ENCODE assay signal across 26 mouse cellular contexts in the genomic region with DNA sequence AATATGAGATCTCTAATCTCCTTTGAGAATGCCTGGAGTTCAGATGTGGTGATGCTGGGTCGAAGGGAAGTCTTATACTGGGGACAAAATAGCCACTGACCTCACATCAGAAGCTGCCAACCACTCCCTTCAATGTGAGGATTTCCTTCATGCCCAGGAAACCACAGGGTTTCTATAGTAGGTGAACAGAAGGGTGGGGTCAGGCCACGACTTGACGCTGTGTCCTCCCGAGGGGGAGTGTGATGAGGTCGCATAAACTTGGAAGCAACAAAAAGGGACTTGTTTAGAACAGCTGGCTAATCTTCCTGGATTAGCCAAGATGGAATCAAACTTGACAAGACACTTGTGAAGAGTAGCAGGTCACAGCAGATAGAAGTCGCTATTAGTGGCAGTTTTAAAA.
DNase-seq lines count a peak whose midpoint lies in the region; ATAC-seq and TF ChIP-seq lines count a peak whose summit lies in the region.
"Had no signal": no experiment of that assay in that cellular context is flagged by ENCODE, and none has a peak within 500 bp of the region (broad histone marks: within the 10 kb centered on the region; RNA-seq: fewer than 3 reads in every experiment).

No protein-coding gene starts in this region.

- no peaks in the 10 kb centered on the region for H3K27me3 ChIP-seq in intestine, embryonic 15.5 days (replicated peaks)
- no peaks in the 10 kb centered on the region for H3K27me3 ChIP-seq in intestine, postnatal 0 days (replicated peaks; ENCODE audit: control insufficient read depth, insufficient read depth, low read length)
- H3K27me3 ChIP-seq in embryonic facial prominence, embryonic 15.5 days: no peaks in the 10 kb centered on the region
- H3K27me3 ChIP-seq: forebrain, embryonic 12.5 days; kidney, embryonic 15.5 days; liver, embryonic 15.5 days had no signal

- H3K36me3 ChIP-seq in intestine, embryonic 15.5 days: no peaks in the 10 kb centered on the region
- H3K36me3 ChIP-seq in intestine, postnatal 0 days (ENCODE audit: control insufficient read depth, insufficient read depth): no peaks in the 10 kb centered on the region
- no peaks in the 10 kb centered on the region for H3K36me3 ChIP-seq in embryonic facial prominence, embryonic 15.5 days
- H3K36me3 ChIP-seq: forebrain, embryonic 12.5 days; kidney, embryonic 15.5 days; liver, embryonic 15.5 days; midbrain, embryonic 10.5 days had no signal

- H3K9me3 ChIP-seq in intestine, embryonic 15.5 days: no peaks in the 10 kb centered on the region
- H3K9me3 ChIP-seq in intestine, postnatal 0 days (ENCODE audit: control insufficient read depth): no peaks in the 10 kb centered on the region
- H3K9me3 ChIP-seq in embryonic facial prominence, embryonic 15.5 days (replicated peaks): no peaks in the 10 kb centered on the region
- H3K9me3 ChIP-seq: forebrain, embryonic 12.5 days; kidney, embryonic 15.5 days; liver, embryonic 15.5 days; midbrain, embryonic 10.5 days had no signal

- H3K27ac ChIP-seq in intestine, embryonic 15.5 days: no peak overlapping the region
- no peak overlapping the region for H3K27ac ChIP-seq in intestine, postnatal 0 days (ENCODE audit: low read depth, low read length)
- no peak overlapping the region for H3K27ac ChIP-seq in embryonic facial prominence, embryonic 15.5 days (replicated peaks)
- H3K27ac ChIP-seq: forebrain, embryonic 12.5 days; hindbrain, embryonic 14.5 days; kidney, embryonic 15.5 days; liver, embryonic 15.5 days; macrophage; midbrain, embryonic 10.5 days had no signal

- H3K4me2 ChIP-seq in intestine, embryonic 15.5 days (replicated peaks): no peak overlapping the region
- no peak overlapping the region for H3K4me2 ChIP-seq in intestine, postnatal 0 days (replicated peaks; ENCODE audit: low read depth)
- no peak overlapping the region for H3K4me2 ChIP-seq in embryonic facial prominence, embryonic 15.5 days (replicated peaks)
- H3K4me2 ChIP-seq: forebrain, embryonic 12.5 days; hindbrain, embryonic 14.5 days; kidney, embryonic 15.5 days; liver, embryonic 15.5 days had no signal

- 39% methylated on average over 6 of the region's 6 CpGs for WGBS in intestine, embryonic 15.5 days
- 47% methylated on average over 6 of the region's 6 CpGs for WGBS in intestine, postnatal 0 days
- WGBS in embryonic facial prominence, embryonic 15.5 days: 32% methylated on average over 6 of the region's 6 CpGs

- no peak overlapping the region for H3K4me3 ChIP-seq in intestine, embryonic 15.5 days (replicated peaks)
- H3K4me3 ChIP-seq in intestine, postnatal 0 days (ENCODE audit: low read depth, low read length): no peak overlapping the region
- H3K4me3 ChIP-seq in embryonic facial prominence, embryonic 15.5 days (replicated peaks): no peak overlapping the region
- H3K4me3 ChIP-seq: erythroblast, embryonic 14.5 days; forebrain, embryonic 12.5 days; kidney, embryonic 15.5 days; liver, embryonic 15.5 days; midbrain, embryonic 10.5 days had no signal

- TF ChIP-seq CTCF in intestine, postnatal 0 days (IDR thresholded peaks at IDR 0.05; ENCODE audit: low read depth): no peak

- H3K9ac ChIP-seq in intestine, embryonic 15.5 days: no peak overlapping the region
- no peak overlapping the region for H3K9ac ChIP-seq in intestine, postnatal 0 days (ENCODE audit: low read depth, low read length)
- no peak overlapping the region for H3K9ac ChIP-seq in embryonic facial prominence, embryonic 15.5 days
- H3K9ac ChIP-seq: forebrain, embryonic 12.5 days; hindbrain, embryonic 14.5 days; kidney, embryonic 15.5 days; liver, embryonic 15.5 days had no signal

- 0 out of 2 replicates have a peak, but pooled peaks have one; percentile 17 for ATAC-seq in intestine, embryonic 15.5 days
- ATAC-seq in intestine, postnatal 0 days: no peak
- peak; percentile 25; the same call in 1 of the 2 replicates for ATAC-seq in embryonic facial prominence, embryonic 15.5 days (ENCODE audit: insufficient number of reproducible peaks, low FRiP score, low TSS enrichment, low read depth)
- ATAC-seq: midbrain, embryonic 16.5 days had no signal

- H3K4me1 ChIP-seq in intestine, embryonic 15.5 days (replicated peaks): peaks cover 3% of the 10 kb centered on the region; the same call in 1 of the 2 replicates
- no peaks in the 10 kb centered on the region for H3K4me1 ChIP-seq in intestine, postnatal 0 days (replicated peaks; ENCODE audit: control insufficient read depth, insufficient read depth, low read length)
- H3K4me1 ChIP-seq in embryonic facial prominence, embryonic 15.5 days: peaks cover 19% of the 10 kb centered on the region
- H3K4me1 ChIP-seq: liver, embryonic 15.5 days had no signal

- DNase-seq in retina, postnatal 1 day: peak; percentile 30
- no peak for DNase-seq in retina, embryonic 14.5 days (ENCODE audit: low spot score)
- DNase-seq in natural killer cell, adult 2 months (ENCODE audit: low spot score in 2 of 2): peak; percentile 10 to 54
- DNase-seq in right cerebral cortex, postnatal 14 days: no peak
- no peak for DNase-seq in thymus, postnatal 0 days (ENCODE audit: low spot score)
- DNase-seq: adrenal gland, postnatal 10 days; B cell, adult 2 months; cerebellum, adult 2 months; gastrocnemius, postnatal 36 days; heart, postnatal 36 days; kidney, adult 11 months; kidney, postnatal 4 days; layer of hippocampus, adult 9-11 months; liver; thymus, adult 2 months had no signal

Comparison
In these comparisons a context has a peak if more than half of its experiments do, and no peak if none do; other contexts are left out.
1. DNase-seq: peak in retina, postnatal 1 day (single experiment) and natural killer cell, adult 2 months (2 of 2); none in retina, embryonic 14.5 days (single experiment), right cerebral cortex, postnatal 14 days (single experiment) and thymus, postnatal 0 days (single experiment).